Mouse (Mus musculus) C2C12 (cell line): ENCODE data around the gene Ccdc180. TPM values are rescaled to one million over a fixed set of nuclear protein-coding genes. Genes with fewer than 3 reads are reported as not detected.
A peak's percentile ranks its signal among the peaks of the same experiment; 100 is the strongest.

Experiments
- H3K27me3 ChIP-seq: one replicate; pipeline ENCODE4 v1.6.1; 2011; ENCODE audit not compliant: control insufficient read depth, insufficient read depth, insufficient read length
- H3K36me3 ChIP-seq: one replicate; pipeline ENCODE4 v1.6.1; 2011; ENCODE audit not compliant: control insufficient read depth, insufficient read depth
- H3K4me3 ChIP-seq: one replicate; pipeline ENCODE4 v1.5.1; 2011; ENCODE audit warnings: mild to moderate bottlenecking, control low read depth; ENCODE audit not compliant: poor library complexity, insufficient read depth, severe bottlenecking
- H3K79me2 ChIP-seq: one replicate; pipeline ENCODE4 v1.6.1; 2011; ENCODE audit not compliant: control insufficient read depth, insufficient read depth
- H3K79me3 ChIP-seq: one replicate; pipeline ENCODE4 v1.6.1; 2011; ENCODE audit warnings: low read depth, control low read depth
- H3ac ChIP-seq: one replicate; pipeline ENCODE3; 2011; ENCODE audit warnings: low read depth; ENCODE audit not compliant: control insufficient read depth, insufficient read length
- CEBPB ChIP-seq: IDR thresholded peaks from one replicate; pipeline ENCODE4 v1.6.1; 2011; ENCODE audit warnings: low read depth, mild to moderate bottlenecking, control low read depth, moderate library complexity
- CTCF ChIP-seq: IDR thresholded peaks from one replicate; pipeline ENCODE4 v1.5.1; 2011; ENCODE audit not compliant: control insufficient read depth, insufficient read depth, insufficient read length
- FOSL1 ChIP-seq: IDR thresholded peaks from one replicate; pipeline ENCODE4 v1.8.0; 2011; ENCODE audit warnings: mild to moderate bottlenecking, low read length; ENCODE audit not compliant: poor library complexity, insufficient read depth, severe bottlenecking
- MAX ChIP-seq: IDR thresholded peaks from one replicate; pipeline ENCODE4 v1.6.1; 2011; ENCODE audit warnings: mild to moderate bottlenecking, control low read depth
- MYOD1 ChIP-seq: IDR thresholded peaks from one replicate; pipeline ENCODE4 v1.6.1; 2011; ENCODE audit warnings: low read depth; ENCODE audit not compliant: control insufficient read depth, insufficient read length
- MYOG ChIP-seq: IDR thresholded peaks from one replicate; pipeline ENCODE4 v1.6.1; 2011; ENCODE audit not compliant: control insufficient read depth, insufficient read length; ENCODE audit errors: extremely low read depth
- USF1 ChIP-seq: IDR thresholded peaks from one replicate; pipeline ENCODE4 v1.6.1; 2011; ENCODE audit warnings: low read depth, mild to moderate bottlenecking, control low read depth, moderate library complexity
- polyA plus RNA-seq: library from polyadenylated mRNA; unstranded; fragments of >200 nt; fragmentation: generic; extraction: Trizol; gene quantifications from one replicate; pipeline ENCODE4 v1.2.1, GENCODE M21; 2012; ENCODE audit warnings: missing spikeins

Gene Ccdc180
- polyA plus RNA-seq, 1 experiment = 0.08 TPM

DNA sequence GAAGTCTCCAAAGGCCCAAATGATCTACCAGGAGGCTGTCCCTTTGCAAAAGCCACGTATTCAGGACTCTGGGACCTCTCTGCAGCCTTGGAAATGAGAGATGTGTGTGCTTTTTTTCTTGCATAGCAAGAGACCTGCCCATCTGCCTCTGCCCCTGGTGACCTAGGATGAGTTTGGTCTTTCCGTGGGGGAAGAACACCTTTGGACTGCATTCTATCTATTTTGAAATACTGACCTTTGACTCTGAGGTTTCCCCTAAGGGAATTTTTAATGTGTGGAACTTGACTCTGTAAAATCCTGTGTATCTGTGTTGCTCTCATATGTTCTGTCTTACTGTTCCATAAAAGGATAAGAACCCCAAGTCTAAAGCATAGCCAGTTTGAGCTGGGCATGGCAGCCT is 78.9 kb downstream of the Ccdc180 start:
- no peak for TF ChIP-seq MYOD1
- no peak for TF ChIP-seq MYOG
- no peak for TF ChIP-seq MAX
- no peak for TF ChIP-seq FOSL1
- no peak overlapping the region for H3ac ChIP-seq
- H3K36me3 ChIP-seq = no peaks in the 10 kb centered on the region
- H3K79me3 ChIP-seq = peaks cover 19% of the 10 kb centered on the region
- H3K79me2 ChIP-seq = peaks cover 57% of the 10 kb centered on the region
- H3K27me3 ChIP-seq = no peaks in the 10 kb centered on the region
- no peak overlapping the region for H3K4me3 ChIP-seq

DNA sequence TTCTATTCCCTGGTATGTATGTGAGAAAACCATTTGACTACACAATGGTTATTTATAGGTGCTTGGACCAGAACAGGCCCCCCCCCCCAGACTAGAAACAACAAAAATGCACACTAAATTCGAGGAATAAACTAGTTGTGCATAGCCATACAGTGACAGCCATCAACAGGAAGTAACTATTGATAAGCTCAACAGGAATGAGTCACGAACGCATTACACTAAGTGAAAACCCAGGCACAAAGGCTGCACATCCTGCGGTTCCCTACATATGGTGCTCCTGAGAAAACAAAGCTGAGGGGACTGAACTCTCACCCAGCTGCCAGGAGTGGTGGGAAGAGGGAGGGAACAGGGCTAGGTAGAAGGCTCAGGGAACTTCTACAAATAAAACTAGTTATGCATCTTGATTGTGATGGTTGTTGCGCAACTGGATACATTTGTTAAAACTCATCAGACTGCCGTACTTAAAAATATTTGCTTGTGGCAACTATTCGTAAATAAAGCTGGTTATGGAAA is 80.0 kb downstream of the Ccdc180 start:
- Histone ChIP-seq H3K79me2 (peaks cover 61% of the 10 kb centered on the region), H3ac (no peak overlapping the region), H3K4me3 (no peak overlapping the region), H3K36me3 (no peaks in the 10 kb centered on the region), H3K79me3 (peaks cover 19% of the 10 kb centered on the region), H3K27me3 (no peaks in the 10 kb centered on the region)
- TF ChIP-seq MYOG (no peak), CEBPB (no peak), FOSL1 (no peak), MAX (no peak), USF1 (no peak), MYOD1 (no peak), CTCF (no peak)

GRCm38 (mm10) chr4:45971806-45972447 is 81.8 kb downstream of the Ccdc180 start:
- H3K79me3 ChIP-seq = peaks cover 17% of the 10 kb centered on the region
- peaks cover 56% of the 10 kb centered on the region for H3K79me2 ChIP-seq
- H3K4me3 ChIP-seq = peak overlapping the region; percentile 57
- H3K27me3 ChIP-seq = no peaks in the 10 kb centered on the region
- H3ac ChIP-seq = peak overlapping the region; percentile 92
- peak; percentile 43 for TF ChIP-seq MAX
- peak; percentile 92 for TF ChIP-seq CTCF
- no peak for TF ChIP-seq MYOD1
- no peaks in the 10 kb centered on the region for H3K36me3 ChIP-seq

DNA sequence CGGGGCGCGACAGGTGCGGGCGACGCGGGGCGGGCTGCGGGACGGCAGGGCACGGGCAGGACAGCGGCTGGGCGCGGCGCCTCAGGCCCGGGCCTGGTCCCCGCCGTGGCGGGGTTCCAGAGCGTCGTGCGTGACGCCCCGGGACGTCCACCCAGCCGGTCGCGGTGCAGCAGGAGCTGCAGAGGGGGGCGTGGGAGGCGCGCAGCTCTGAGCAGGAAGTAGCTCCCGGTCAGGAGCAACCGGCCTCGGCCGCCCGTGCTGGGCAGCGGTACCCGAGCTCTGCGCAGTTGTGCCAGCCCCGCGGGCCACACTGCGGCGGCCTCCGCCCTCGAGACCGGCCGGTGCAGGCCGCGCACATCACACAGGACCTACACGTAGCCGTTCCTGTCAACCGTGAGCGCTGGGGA is 82.3 kb downstream of the Ccdc180 start:
- Histone ChIP-seq H3K27me3 (no peaks in the 10 kb centered on the region), H3K36me3 (no peaks in the 10 kb centered on the region)

GRCm38 (mm10) chr4:45972951-45973350 is 82.8 kb downstream of the Ccdc180 start:
- peak overlapping the region; percentile 92 for H3ac ChIP-seq

More for the DNA sequence above, 82.3 kb downstream of the Ccdc180 start:
- Histone ChIP-seq H3K4me3 (peak overlapping the region; percentile 57), H3K79me2 (peaks cover 56% of the 10 kb centered on the region), H3K79me3 (peaks cover 14% of the 10 kb centered on the region), H3ac (peak overlapping the region; percentile 92)
- TF ChIP-seq FOSL1 (no peak), MYOG (no peak), CTCF (no peak), MYOD1 (no peak), MAX (no peak), USF1 (no peak), CEBPB (no peak)

More at GRCm38 (mm10) chr4:45972951-45973350, 82.8 kb downstream of the Ccdc180 start:
- H3K36me3 ChIP-seq = no peaks in the 10 kb centered on the region
- peaks cover 56% of the 10 kb centered on the region for H3K79me2 ChIP-seq
- peaks cover 12% of the 10 kb centered on the region for H3K79me3 ChIP-seq
- no peaks in the 10 kb centered on the region for H3K27me3 ChIP-seq
- H3K4me3 ChIP-seq = peak overlapping the region; percentile 57
- TF ChIP-seq CTCF (no peak), MYOG (no peak), MYOD1 (no peak), MAX (no peak), FOSL1 (no peak), USF1 (no peak), CEBPB (no peak)
